In genomic region chr11:69886907-69887635, GRCm38 (mm10) we compare ENCODE assay signal across 15 mouse cellular contexts. TPM values are rescaled to one million over a fixed set of nuclear protein-coding genes. Genes with fewer than 3 reads are reported as not detected.
DNase-seq lines count a peak whose midpoint lies in the region; ATAC-seq and TF ChIP-seq lines count a peak whose summit lies in the region.
"Had no signal": no experiment of that assay in that cellular context is flagged by ENCODE, and none has a peak within 500 bp of the region (broad histone marks: within the 10 kb centered on the region; RNA-seq: fewer than 3 reads in every experiment).

No protein-coding gene starts in this region.

- no peak for ATAC-seq in hindbrain, postnatal 0 days
- no peak for ATAC-seq in hindbrain, embryonic 16.5 days
- peak; percentile 84 for ATAC-seq in liver, embryonic 15.5 days (ENCODE audit: insufficient read depth)
- ATAC-seq: forebrain, embryonic 13.5 days had no signal

- no peak overlapping the region for H3K4me3 ChIP-seq in hindbrain, postnatal 0 days (ENCODE audit: low read length)
- H3K4me3 ChIP-seq in hindbrain, embryonic 16.5 days (ENCODE audit: low read length) = no peak overlapping the region
- H3K4me3 ChIP-seq in E14TG2a.4 (replicated peaks; ENCODE audit: low read length) = no peak overlapping the region
- H3K4me3 ChIP-seq in bone marrow macrophage, adult 2 months (ENCODE audit: insufficient read depth, low read length) = no peak overlapping the region
- no peak overlapping the region for H3K4me3 ChIP-seq in liver, embryonic 15.5 days (replicated peaks)
- no peak overlapping the region for H3K4me3 ChIP-seq in limb, embryonic 10.5 days
- H3K4me3 ChIP-seq: forebrain, embryonic 13.5 days; midbrain, embryonic 12.5 days had no signal

- H3K27me3 ChIP-seq in hindbrain, postnatal 0 days (ENCODE audit: insufficient read depth, low read length) = no peaks in the 10 kb centered on the region
- H3K27me3 ChIP-seq in hindbrain, embryonic 16.5 days (replicated peaks; ENCODE audit: control insufficient read depth, insufficient read depth, low read length) = no peaks in the 10 kb centered on the region
- peaks cover 6% of the 10 kb centered on the region for H3K27me3 ChIP-seq in E14TG2a.4 (ENCODE audit: insufficient read depth, low read length)
- no peaks in the 10 kb centered on the region for H3K27me3 ChIP-seq in liver, embryonic 15.5 days
- H3K27me3 ChIP-seq in limb, embryonic 10.5 days (ENCODE audit: low read depth, poor library complexity, severe bottlenecking) = no peaks in the 10 kb centered on the region

- no peak for TF ChIP-seq POLR2A in bone marrow macrophage, adult 2 months (IDR thresholded peaks at IDR 0.05; ENCODE audit: borderline replicate concordance, low read depth, low read length)

- H3K9ac ChIP-seq in hindbrain, postnatal 0 days (replicated peaks; ENCODE audit: low read length) = no peak overlapping the region
- no peak overlapping the region for H3K9ac ChIP-seq in hindbrain, embryonic 16.5 days (ENCODE audit: low read depth, low read length)
- peak overlapping the region; percentile 2 for H3K9ac ChIP-seq in liver, embryonic 15.5 days
- H3K9ac ChIP-seq: forebrain, embryonic 13.5 days; midbrain, embryonic 12.5 days had no signal

- no peaks in the 10 kb centered on the region for H3K36me3 ChIP-seq in hindbrain, postnatal 0 days (ENCODE audit: insufficient read depth, low read length)
- H3K36me3 ChIP-seq in hindbrain, embryonic 16.5 days (ENCODE audit: control insufficient read depth, insufficient read depth, low read length) = no peaks in the 10 kb centered on the region
- peaks cover 36% of the 10 kb centered on the region for H3K36me3 ChIP-seq in E14TG2a.4 (ENCODE audit: insufficient read depth, low read length)
- 0 out of 2 replicates have a peak, but pooled peaks cover 7% of the 10 kb centered on the region for H3K36me3 ChIP-seq in liver, embryonic 15.5 days (replicated peaks)
- H3K36me3 ChIP-seq in limb, embryonic 10.5 days = no peaks in the 10 kb centered on the region
- H3K36me3 ChIP-seq: midbrain, embryonic 12.5 days had no signal

- WGBS in hindbrain, postnatal 0 days = 76% methylated on average over 8 of the region's 8 CpGs
- 82% methylated on average over 8 of the region's 8 CpGs for WGBS in hindbrain, embryonic 16.5 days
- WGBS in liver, embryonic 15.5 days (ENCODE audit: insufficient replicate concordance) = 18% methylated on average over 8 of the region's 8 CpGs
- 76% methylated on average over 8 of the region's 8 CpGs for WGBS in limb, embryonic 10.5 days

- no peaks in the 10 kb centered on the region for H3K4me1 ChIP-seq in hindbrain, postnatal 0 days (ENCODE audit: insufficient read depth, low read length)
- no peaks in the 10 kb centered on the region for H3K4me1 ChIP-seq in hindbrain, embryonic 16.5 days (ENCODE audit: control insufficient read depth, insufficient read depth, low read depth, low read length)
- peaks cover 46% of the 10 kb centered on the region for H3K4me1 ChIP-seq in E14TG2a.4 (replicated peaks; ENCODE audit: low read depth, low read length)
- peaks cover 8% of the 10 kb centered on the region for H3K4me1 ChIP-seq in bone marrow macrophage, adult 2 months (ENCODE audit: control insufficient read depth, insufficient read depth, low read length)
- H3K4me1 ChIP-seq in liver, embryonic 15.5 days (replicated peaks) = peaks cover 66% of the 10 kb centered on the region
- peaks cover 13% of the 10 kb centered on the region for H3K4me1 ChIP-seq in limb, embryonic 10.5 days
- H3K4me1 ChIP-seq: forebrain, embryonic 13.5 days; midbrain, embryonic 12.5 days had no signal

- H3K9me3 ChIP-seq in hindbrain, postnatal 0 days (ENCODE audit: low read length) = no peaks in the 10 kb centered on the region
- H3K9me3 ChIP-seq in hindbrain, embryonic 16.5 days (ENCODE audit: control insufficient read depth, low read length) = no peaks in the 10 kb centered on the region
- H3K9me3 ChIP-seq in E14TG2a.4 (ENCODE audit: low read length) = no peaks in the 10 kb centered on the region
- H3K9me3 ChIP-seq in liver, embryonic 15.5 days (replicated peaks) = no peaks in the 10 kb centered on the region
- no peaks in the 10 kb centered on the region for H3K9me3 ChIP-seq in limb, embryonic 10.5 days (replicated peaks)
- H3K9me3 ChIP-seq: forebrain, embryonic 13.5 days; midbrain, embryonic 12.5 days had no signal

- no peak overlapping the region for H3K4me2 ChIP-seq in hindbrain, postnatal 0 days (ENCODE audit: low read depth, low read length)
- H3K4me2 ChIP-seq in hindbrain, embryonic 16.5 days (ENCODE audit: low read length) = no peak overlapping the region
- peak overlapping the region; percentile 48 for H3K4me2 ChIP-seq in liver, embryonic 15.5 days
- H3K4me2 ChIP-seq: forebrain, embryonic 13.5 days; midbrain, embryonic 12.5 days had no signal

- peak; percentile 42 for TF ChIP-seq CTCF in hindbrain, postnatal 0 days (IDR thresholded peaks at IDR 0.05; ENCODE audit: low read depth)
- peak; percentile 34 for TF ChIP-seq CTCF in E14TG2a.4 (conservative IDR thresholded peaks at IDR 0.05; ENCODE audit: low read length)
- TF ChIP-seq CTCF in bone marrow macrophage, adult 2 months (IDR thresholded peaks at IDR 0.05; ENCODE audit: low read depth, low read length) = 0 out of 2 replicates have a peak, but pooled peaks have one; percentile 6

- DNase-seq in hindbrain, postnatal 0 days (ENCODE audit: low spot score) = no peak
- no peak for DNase-seq in urinary bladder, postnatal 4 days (ENCODE audit: low spot score in 2 of 2)
- no peak for DNase-seq in limb, embryonic 10.5 days (ENCODE audit: low spot score)
- DNase-seq in MN1 (ENCODE audit: low spot score) = no peak
- DNase-seq: cerebellum, postnatal 14 days; heart, postnatal 14 days; spleen, adult 18-20 months; thymus, postnatal 36 days had no signal

- H3K27ac ChIP-seq in hindbrain, postnatal 0 days = no peak overlapping the region
- H3K27ac ChIP-seq in hindbrain, embryonic 16.5 days (ENCODE audit: low read depth, low read length) = no peak overlapping the region
- no peak overlapping the region for H3K27ac ChIP-seq in bone marrow macrophage, adult 2 months (ENCODE audit: insufficient read depth, low read depth, low read length)
- peak overlapping the region; percentile 69 for H3K27ac ChIP-seq in liver, embryonic 15.5 days (replicated peaks)
- H3K27ac ChIP-seq in limb, embryonic 10.5 days = no peak overlapping the region
- H3K27ac ChIP-seq: forebrain, embryonic 13.5 days; midbrain, embryonic 12.5 days had no signal

RNA-seq across cellular contexts. Expression of gene Kctd11, which starts 5.9 kb away (rescaled TPM):
- total RNA-seq in hindbrain, postnatal 0 days (2014; rRNA removed) = 1.7 and 2.0 TPM in 2 replicates
- 1.3 and 1.7 TPM in 2 replicates for polyA plus RNA-seq in hindbrain, postnatal 0 days (2015; fragmentation: Nextera tagmentation; extraction: Ambion mirVana)
- 2.2 and 3.2 TPM in 2 replicates for polyA plus RNA-seq in hindbrain, embryonic 16.5 days (2015; fragmentation: Nextera tagmentation; extraction: Ambion mirVana)
- polyA plus RNA-seq in bone marrow macrophage, adult 2 months (2012; ENCODE audit: insufficient read depth, insufficient read length, missing spikeins) = 6.3 and 7.1 TPM in 2 replicates
- 1.2 and 1.4 TPM in 2 replicates for polyA plus RNA-seq in liver, embryonic 15.5 days (2015; fragmentation: Nextera tagmentation; extraction: Ambion mirVana)
- 6.1 and 6.4 TPM in 2 replicates for polyA plus RNA-seq in limb, embryonic 10.5 days (2016; fragmentation: Nextera tagmentation; extraction: Ambion mirVana)

RNA-seq across cellular contexts. Expression of gene Acap1, which starts 8.3 kb away (rescaled TPM):
- 1.5 TPM in 1 of 2 replicates, not detected in the other for total RNA-seq in hindbrain, postnatal 0 days (2014; rRNA removed)
- polyA plus RNA-seq in hindbrain, postnatal 0 days (2015; fragmentation: Nextera tagmentation; extraction: Ambion mirVana) = 0.20 and 0.21 TPM in 2 replicates
- polyA plus RNA-seq in hindbrain, embryonic 16.5 days (2015; fragmentation: Nextera tagmentation; extraction: Ambion mirVana) = 0.13 and 0.25 TPM in 2 replicates
- polyA plus RNA-seq in bone marrow macrophage, adult 2 months (2012; ENCODE audit: insufficient read depth, insufficient read length, missing spikeins) = 0.66 TPM in 1 of 2 replicates, not detected in the other
- 5.9 and 7.2 TPM in 2 replicates for polyA plus RNA-seq in liver, embryonic 15.5 days (2015; fragmentation: Nextera tagmentation; extraction: Ambion mirVana)
- 0.93 and 1.7 TPM in 2 replicates for polyA plus RNA-seq in limb, embryonic 10.5 days (2016; fragmentation: Nextera tagmentation; extraction: Ambion mirVana)

RNA-seq across cellular contexts. Expression of gene Tmem95, which starts 9.3 kb away (rescaled TPM):
- total RNA-seq in hindbrain, postnatal 0 days (2014; rRNA removed) = not detected in 2 replicates
- polyA plus RNA-seq in hindbrain, postnatal 0 days (2015; fragmentation: Nextera tagmentation; extraction: Ambion mirVana) = not detected in 2 replicates
- polyA plus RNA-seq in hindbrain, embryonic 16.5 days (2015; fragmentation: Nextera tagmentation; extraction: Ambion mirVana) = not detected in 2 replicates
- polyA plus RNA-seq in bone marrow macrophage, adult 2 months (2012; ENCODE audit: insufficient read depth, insufficient read length, missing spikeins) = not detected in 2 replicates
- not detected in 2 replicates for polyA plus RNA-seq in liver, embryonic 15.5 days (2015; fragmentation: Nextera tagmentation; extraction: Ambion mirVana)
- not detected in 2 replicates for polyA plus RNA-seq in limb, embryonic 10.5 days (2016; fragmentation: Nextera tagmentation; extraction: Ambion mirVana)
- total RNA-seq: heart, postnatal 14 days; left cerebral cortex, postnatal 10 days had no signal
- polyA plus RNA-seq: forebrain, embryonic 13.5 days; midbrain, embryonic 12.5 days had no signal

RNA-seq across cellular contexts. Expression of gene 2810408A11Rik, which starts 13.7 kb away (rescaled TPM):
- 2.9 and 9.7 TPM in 2 replicates for total RNA-seq in hindbrain, postnatal 0 days (2014; rRNA removed)
- polyA plus RNA-seq in hindbrain, postnatal 0 days (2015; fragmentation: Nextera tagmentation; extraction: Ambion mirVana) = 6.5 and 8.1 TPM in 2 replicates
- 5.5 and 6.3 TPM in 2 replicates for polyA plus RNA-seq in hindbrain, embryonic 16.5 days (2015; fragmentation: Nextera tagmentation; extraction: Ambion mirVana)
- polyA plus RNA-seq in bone marrow macrophage, adult 2 months (2012; ENCODE audit: insufficient read depth, insufficient read length, missing spikeins) = 1.4 TPM in 1 of 2 replicates, not detected in the other
- polyA plus RNA-seq in liver, embryonic 15.5 days (2015; fragmentation: Nextera tagmentation; extraction: Ambion mirVana) = 0.89 and 1.0 TPM in 2 replicates
- polyA plus RNA-seq in limb, embryonic 10.5 days (2016; fragmentation: Nextera tagmentation; extraction: Ambion mirVana) = 20.2 and 25.8 TPM in 2 replicates

RNA-seq across cellular contexts. Expression of gene Neurl4, which starts 13.8 kb away (rescaled TPM):
- total RNA-seq in hindbrain, postnatal 0 days (2014; rRNA removed) = 95.1 and 118 TPM in 2 replicates
- polyA plus RNA-seq in hindbrain, postnatal 0 days (2015; fragmentation: Nextera tagmentation; extraction: Ambion mirVana) = 11.9 and 13.1 TPM in 2 replicates
- polyA plus RNA-seq in hindbrain, embryonic 16.5 days (2015; fragmentation: Nextera tagmentation; extraction: Ambion mirVana) = 17.8 and 19.0 TPM in 2 replicates
- 15.8 and 16.9 TPM in 2 replicates for polyA plus RNA-seq in bone marrow macrophage, adult 2 months (2012; ENCODE audit: insufficient read depth, insufficient read length, missing spikeins)
- polyA plus RNA-seq in liver, embryonic 15.5 days (2015; fragmentation: Nextera tagmentation; extraction: Ambion mirVana) = 2.7 and 3.1 TPM in 2 replicates
- polyA plus RNA-seq in limb, embryonic 10.5 days (2016; fragmentation: Nextera tagmentation; extraction: Ambion mirVana) = 12.6 and 13.3 TPM in 2 replicates
